Mouse (Mus musculus) 416B (cell line): ENCODE measurements around the gene Olfr642.

Experiments used
- DNase-seq: peaks from one replicate; pipeline ENCODE4 v3.0.0; 2011; ENCODE audit warnings: low read depth

Olfr642 gene

GRCm38 (mm10) chr7:104052566-104052965 lies at the start of gene Olfr642:
Gene Olfr642 (minus strand): TSS chr7:104052666.
- DNase-seq: no peak

GRCm38 (mm10) chr7:104085365-104085764 lies 32.9 kb upstream of the Olfr642 start, which contains the start of gene Olfr645:
Gene Olfr645 (minus strand): TSS chr7:104085465.
- no peak for DNase-seq

GRCm38 (mm10) chr7:104071769-104072168 lies 19.3 kb upstream of the Olfr642 start, which contains the start of gene Olfr644:
Gene Olfr644 (minus strand): TSS chr7:104071869.
- DNase-seq: no peak

- DNase-seq: no peak
Observed at GRCm38 (mm10) chr7:104061345-104061744, 8.9 kb upstream of the Olfr642 start, which contains the start of gene 4930516K23Rik. Gene 4930516K23Rik (minus strand): TSS chr7:104061445.

- peak; percentile 23 for DNase-seq
Observed at GRCm38 (mm10) chr7:104059215-104059614, 6.7 kb upstream of the Olfr642 start.

- DNase-seq: peak; percentile 52
Observed at GRCm38 (mm10) chr7:104050745-104051144, 1.7 kb downstream of the Olfr642 start.

- no peak for DNase-seq
Observed at GRCm38 (mm10) chr7:104035145-104035544, 17.3 kb downstream of the Olfr642 start, which contains the start of gene Olfr641. Gene Olfr641 (plus strand): TSS chr7:104035445.

GRCm38 (mm10) chr7:104026978-104027377 lies 25.5 kb downstream of the Olfr642 start:
- no peak for DNase-seq

- DNase-seq: no peak
Observed at GRCm38 (mm10) chr7:104025473-104025872, 27.0 kb downstream of the Olfr642 start, which contains the start of gene Olfr640. Gene Olfr640 (minus strand): TSS chr7:104025573.

GRCm38 (mm10) chr7:104021651-104022050 lies 30.8 kb downstream of the Olfr642 start:
- DNase-seq: no peak

- DNase-seq: no peak
Observed at GRCm38 (mm10) chr7:104018953-104019352, 33.5 kb downstream of the Olfr642 start.

- DNase-seq: no peak
Observed at GRCm38 (mm10) chr7:104017203-104017602, 35.3 kb downstream of the Olfr642 start, which contains the start of gene Olfr639. Gene Olfr639 (minus strand): TSS chr7:104017303.

GRCm38 (mm10) chr7:103999124-103999523 lies 53.3 kb downstream of the Olfr642 start:
- peak; percentile 10 for DNase-seq

GRCm38 (mm10) chr7:103998446-103998845 lies 54.0 kb downstream of the Olfr642 start, which contains the start of gene Olfr638:
Gene Olfr638 (plus strand): TSS chr7:103998746.
- no peak for DNase-seq
